Mouse (Mus musculus) lung, adult 2 months (tissue): ENCODE results near the gene Kynu. TPM values are rescaled to one million over a fixed set of nuclear protein-coding genes. Genes with fewer than 3 reads are reported as not detected.

Experiments used
- DNase-seq: peaks from one replicate; pipeline ENCODE4 v3.0.0; 2022
- H3K4me1 ChIP-seq: fragments of 200-500 bp; 2 replicates; pipeline ENCODE4 v1.6.1; 2011; ENCODE audit warnings: low read length; ENCODE audit not compliant: control insufficient read depth, insufficient read depth
- H3K4me3 ChIP-seq: fragments of 200-500 bp; replicated peaks from 2 replicates; pipeline ENCODE3; 2011; ENCODE audit warnings: low read depth, mild to moderate bottlenecking, control low read depth, low read length; ENCODE audit errors: extremely low read depth
- CTCF ChIP-seq: fragments of 200-500 bp; IDR thresholded peaks from 2 replicates; pipeline ENCODE4 v1.5.1; 2011; ENCODE audit warnings: mild to moderate bottlenecking, low read length, control low read depth; ENCODE audit not compliant: insufficient read depth
- POLR2A ChIP-seq: fragments of 200-500 bp; IDR thresholded peaks from 2 replicates; pipeline ENCODE4 v1.6.1; 2011; ENCODE audit warnings: low read depth, mild to moderate bottlenecking, control low read depth, low read length, borderline replicate concordance; ENCODE audit errors: extremely low read depth
- WGBS: fragments of 180-500 bp; shearing (Covaris S2); methylation state at CpG from one replicate; pipeline ENCODE4 v1.1.7; 2018; 5-methylcytosine and 5-hydroxymethylcytosine counted together
- polyA plus RNA-seq: library from polyadenylated mRNA; depleted of rRNA; stranded (reverse); fragments of >200 nt; gene quantifications from 2 replicates; pipeline ENCODE4 v1.2.3, GENCODE M21; 2012

Kynu gene
- polyA plus RNA-seq, 1 experiment: 0.85 TPM

GRCm38 (mm10) chr2:43636498-43636897, 81.4 kb downstream of the Kynu start:
- no peaks in the 10 kb centered on the region for H3K4me1 ChIP-seq
- DNase-seq: no peak
- TF ChIP-seq POLR2A: no peak
- TF ChIP-seq CTCF: no peak
- H3K4me3 ChIP-seq: no peak overlapping the region

GRCm38 (mm10) chr2:43646962-43647361, 91.8 kb downstream of the Kynu start:
- WGBS: 71% methylated on average over 2 of the region's 2 CpGs
- Histone ChIP-seq H3K4me1 (no peaks in the 10 kb centered on the region), H3K4me3 (no peak overlapping the region)
- TF ChIP-seq POLR2A (no peak), CTCF (no peak)
- DNase-seq: no peak

DNA sequence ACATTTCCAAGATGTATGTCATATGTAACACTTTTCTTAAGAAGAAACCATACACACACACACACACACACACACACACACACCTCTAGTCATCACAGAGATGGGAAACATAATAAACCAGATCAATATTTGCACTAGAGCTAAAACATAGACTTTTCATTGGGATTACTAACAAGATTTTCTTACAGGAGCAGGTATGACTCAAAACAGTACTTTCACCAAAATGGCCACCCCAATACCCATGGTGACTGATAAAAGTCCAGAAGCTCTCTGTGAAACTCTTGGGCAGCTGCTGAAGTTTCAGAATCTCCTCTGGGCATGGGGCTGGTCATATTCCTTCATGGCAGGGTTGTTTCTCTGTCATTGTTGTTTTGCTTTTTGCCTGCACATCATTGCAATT, 114.5 kb downstream of the Kynu start:
- no peak for DNase-seq
- Histone ChIP-seq H3K4me1 (no peaks in the 10 kb centered on the region), H3K4me3 (no peak overlapping the region)
- TF ChIP-seq CTCF (no peak), POLR2A (no peak)

- no peak for TF ChIP-seq POLR2A
- TF ChIP-seq CTCF: peak; percentile 72
- DNase-seq: peak; percentile 14
- 2% methylated on average over 6 of the region's 6 CpGs for WGBS
- no peak overlapping the region for H3K4me3 ChIP-seq
- no peaks in the 10 kb centered on the region for H3K4me1 ChIP-seq
These were observed 118.5 kb downstream of the Kynu start for GRCm38 (mm10) chr2:43673619-43674018.

DNA sequence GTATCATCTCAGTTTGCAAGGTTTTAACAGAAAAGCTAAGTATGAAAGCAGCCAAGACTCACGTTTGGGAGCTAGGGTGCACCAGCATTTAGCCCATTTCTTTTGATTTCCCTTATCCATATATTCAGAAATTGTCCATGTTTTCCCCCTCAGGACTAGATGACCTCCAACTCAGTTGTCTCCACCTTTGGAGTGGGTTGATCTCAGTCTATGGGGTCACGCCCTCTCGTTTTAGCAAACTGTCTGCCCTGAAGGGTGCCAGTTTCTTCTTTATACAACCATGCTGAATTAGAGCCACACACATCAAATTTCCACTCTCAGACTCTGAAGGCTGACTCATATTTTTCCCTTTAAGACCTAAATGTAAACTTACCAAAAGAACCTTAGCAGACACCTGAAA, 119.0 kb downstream of the Kynu start:
- TF ChIP-seq CTCF: no peak
- TF ChIP-seq POLR2A: no peak
- no peak overlapping the region for H3K4me3 ChIP-seq
- DNase-seq: no peak
- 39% methylated on average over 3 of the region's 3 CpGs for WGBS
- no peaks in the 10 kb centered on the region for H3K4me1 ChIP-seq

DNA sequence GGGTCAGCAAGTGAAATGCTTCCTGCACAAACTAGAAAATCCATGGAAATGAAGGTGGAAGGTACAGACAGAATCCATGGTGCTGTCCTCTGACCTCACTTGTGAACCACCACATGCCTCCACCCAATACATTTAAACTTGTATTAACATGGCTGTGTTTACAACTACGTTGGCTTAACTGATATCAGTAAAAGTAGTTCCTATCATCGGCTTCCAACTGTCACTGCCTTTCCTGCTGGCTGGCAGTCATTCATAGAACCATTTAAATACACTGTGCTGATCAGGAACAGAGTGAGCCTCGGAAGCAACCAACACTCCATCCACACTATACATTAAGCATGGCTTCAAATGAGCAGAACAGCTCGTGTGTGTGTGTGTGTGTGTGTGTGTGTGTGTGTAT, 120.1 kb downstream of the Kynu start:
- WGBS: 60% methylated on average over 4 of the region's 4 CpGs
- no peak for TF ChIP-seq POLR2A
- TF ChIP-seq CTCF: no peak
- Histone ChIP-seq H3K4me3 (no peak overlapping the region), H3K4me1 (no peaks in the 10 kb centered on the region)
- DNase-seq: no peak

DNA sequence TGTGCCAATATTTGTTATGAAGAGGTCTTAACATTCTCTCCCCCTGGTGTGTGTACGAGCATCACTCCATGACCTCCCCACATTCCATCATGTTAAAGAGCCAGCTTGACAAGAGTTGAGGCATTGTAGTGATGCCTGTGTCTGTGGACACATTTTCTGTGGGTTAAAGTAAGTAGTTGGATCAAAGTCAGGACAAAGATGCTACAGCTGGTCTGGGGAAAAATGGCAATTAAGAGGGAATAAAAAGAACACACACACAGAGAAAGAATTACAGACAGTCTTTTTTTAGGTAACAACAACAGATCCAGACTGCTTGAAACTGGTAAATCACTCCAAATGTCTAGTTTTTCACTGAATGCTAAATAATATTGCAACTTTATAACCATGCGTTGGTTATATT, 135.3 kb downstream of the Kynu start:
- TF ChIP-seq CTCF (no peak), POLR2A (no peak)
- Histone ChIP-seq H3K4me1 (no peaks in the 10 kb centered on the region), H3K4me3 (no peak overlapping the region)
- WGBS: 74% methylated on average over 2 of the region's 2 CpGs
- no peak for DNase-seq

DNA sequence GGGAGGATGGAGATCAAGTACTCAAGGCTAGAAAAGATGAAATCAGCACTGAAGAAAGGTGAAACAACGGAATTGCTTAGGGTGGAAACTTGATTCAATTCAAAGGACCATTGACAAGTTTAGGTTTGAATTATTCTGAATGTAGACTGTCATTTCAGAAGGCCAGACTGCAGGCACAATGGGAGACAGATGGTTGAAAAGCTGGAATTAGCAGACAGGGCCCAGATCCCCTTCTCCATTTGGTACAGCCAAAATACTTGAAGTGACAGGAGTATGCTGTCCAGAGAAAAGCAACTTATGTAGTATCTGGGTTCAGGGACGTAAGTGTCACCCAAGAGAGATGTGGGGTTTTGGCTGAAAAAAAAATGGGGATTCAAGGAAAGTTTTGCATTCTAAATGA, 136.2 kb downstream of the Kynu start:
- DNase-seq: no peak
- TF ChIP-seq POLR2A (no peak), CTCF (no peak)

GRCm38 (mm10) chr2:43695635-43696034, 140.5 kb downstream of the Kynu start:
- TF ChIP-seq CTCF (no peak), POLR2A (no peak)
- WGBS: 81% methylated on average over 3 of the region's 3 CpGs
- Histone ChIP-seq H3K4me3 (no peak overlapping the region), H3K4me1 (no peaks in the 10 kb centered on the region)
- no peak for DNase-seq

More for the DNA sequence above, 136.2 kb downstream of the Kynu start:
- Histone ChIP-seq H3K4me1 (no peaks in the 10 kb centered on the region), H3K4me3 (no peak overlapping the region)
- WGBS: 88% methylated on average over 2 of the region's 2 CpGs

GRCm38 (mm10) chr2:43712611-43713138, 157.5 kb downstream of the Kynu start:
- Histone ChIP-seq H3K4me1 (no peaks in the 10 kb centered on the region), H3K4me3 (no peak overlapping the region)
- TF ChIP-seq POLR2A: no peak
- no peak for TF ChIP-seq CTCF
- DNase-seq: no peak
- WGBS: 91% methylated on average over 2 of the region's 2 CpGs
